Mouse (Mus musculus) brain, embryonic 14.5 days (tissue): Measurements from ENCODE around the gene Itga4.

ENCODE experiments used
- CTCF ChIP-seq: fragments of 200-500 bp; IDR thresholded peaks from 2 replicates; pipeline ENCODE4 v1.5.1; 2012; ENCODE audit warnings: inconsistent platforms, mild to moderate bottlenecking, moderate library complexity, borderline replicate concordance; ENCODE audit not compliant: insufficient read depth, insufficient read length; ENCODE audit errors: extremely low read depth
- POLR2A ChIP-seq: fragments of 200-500 bp; IDR thresholded peaks from 2 replicates; pipeline ENCODE4 v1.6.1; 2012; ENCODE audit warnings: mild to moderate bottlenecking, inconsistent platforms, borderline replicate concordance; ENCODE audit not compliant: poor library complexity, insufficient read depth, insufficient read length, severe bottlenecking; ENCODE audit errors: extremely low read depth

- TF ChIP-seq CTCF (no peak), POLR2A (no peak)
Measured at GRCm38 (mm10) chr2:79206191-79206755, 49.0 kb upstream of the Itga4 start.
